Mouse (Mus musculus) cerebellum, adult 2 months (tissue): ENCODE results near the gene Mocs2. TPM values are rescaled to one million over a fixed set of nuclear protein-coding genes. Genes with fewer than 3 reads are reported as not detected.

ENCODE experiments used
- DNase-seq, 2 experiments: peaks; one replicate each; pipeline ENCODE4 v3.0.0; 2021
- H3K27ac ChIP-seq: fragments of 200-500 bp; 2 replicates; pipeline ENCODE4 v1.5.1; 2012; ENCODE audit warnings: low read length, control low read depth, inconsistent platforms; ENCODE audit not compliant: insufficient read depth
- H3K27me3 ChIP-seq: fragments of 200-500 bp; 2 replicates; pipeline ENCODE4 v1.6.1; 2012; ENCODE audit warnings: inconsistent platforms, mild to moderate bottlenecking, low read length, moderate library complexity; ENCODE audit not compliant: control insufficient read depth, insufficient read depth
- H3K4me1 ChIP-seq: fragments of 200-500 bp; 2 replicates; pipeline ENCODE4 v1.6.1; 2011; ENCODE audit warnings: low read length; ENCODE audit not compliant: control insufficient read depth, insufficient read depth
- H3K4me3 ChIP-seq: fragments of 200-500 bp; replicated peaks from 2 replicates; pipeline ENCODE3; 2011; ENCODE audit warnings: mild to moderate bottlenecking, low read depth, low read length, control low read depth; ENCODE audit not compliant: insufficient read depth
- CTCF ChIP-seq: fragments of 200-500 bp; IDR thresholded peaks from 2 replicates; pipeline ENCODE4 v1.5.1; 2011; ENCODE audit warnings: low read depth, mild to moderate bottlenecking, control low read depth, low read length, moderate library complexity, borderline replicate concordance; ENCODE audit not compliant: insufficient read depth
- POLR2A ChIP-seq: fragments of 200-500 bp; IDR thresholded peaks from 2 replicates; pipeline ENCODE4 v1.6.1; 2011; ENCODE audit warnings: low read length, control low read depth, borderline replicate concordance; ENCODE audit not compliant: insufficient read depth
- WGBS: fragments of 180-500 bp; shearing (Covaris S2); methylation state at CpG from one replicate; pipeline ENCODE4 v1.1.7; 2018; 5-methylcytosine and 5-hydroxymethylcytosine counted together
- polyA plus RNA-seq: library from polyadenylated mRNA; depleted of rRNA; stranded (reverse); fragments of >200 nt; gene quantifications from 2 replicates; pipeline ENCODE4 v1.2.3, GENCODE M21; 2012; rRNA removed

The Mocs2 gene
- polyA plus RNA-seq, result 84.4 and 91.4 TPM in 2 replicates

- TF ChIP-seq POLR2A (peak; percentile 64; the same call in 1 of the 2 replicates), CTCF (no peak)
- WGBS, result under 1% methylated on average over 39 of the region's 39 CpGs
These were observed at the start of gene Mocs2 for GRCm38 (mm10) chr13:114817751-114818360. TSS of gene Mocs2 (plus strand) at chr13:114818236.

GRCm38 (mm10) chr13:114791511-114791910, 26.5 kb upstream of the Mocs2 start:
- WGBS, result 75% methylated on average over 1 of the region's 1 CpGs
- Histone ChIP-seq H3K4me3 (no peak overlapping the region), H3K27me3 (no peaks in the 10 kb centered on the region), H3K27ac (no peak overlapping the region), H3K4me1 (no peaks in the 10 kb centered on the region)
- DNase-seq, result no peak
- no peak for TF ChIP-seq POLR2A
- no peak for TF ChIP-seq CTCF

More at GRCm38 (mm10) chr13:114817751-114818360, at the start of gene Mocs2:
- peak; percentile 90 to 91 for DNase-seq
- no peaks in the 10 kb centered on the region for H3K27me3 ChIP-seq
- peak within 1 kb of the TSS; percentile 85 for H3K4me3 ChIP-seq
- peaks cover 7% of the 10 kb centered on the region; the same call in 1 of the 2 replicates for H3K4me1 ChIP-seq
- H3K27ac ChIP-seq, result no peak within 1 kb of the TSS

- no peak overlapping the region for H3K27ac ChIP-seq
- H3K27me3 ChIP-seq, result no peaks in the 10 kb centered on the region
- no peak overlapping the region for H3K4me3 ChIP-seq
- no peak for TF ChIP-seq CTCF
- TF ChIP-seq POLR2A, result no peak
- peak; percentile 38 for DNase-seq
- H3K4me1 ChIP-seq, result no peaks in the 10 kb centered on the region
- WGBS, result 36% methylated on average over 6 of the region's 6 CpGs
These were observed 24.6 kb upstream of the Mocs2 start for GRCm38 (mm10) chr13:114793250-114794030.

GRCm38 (mm10) chr13:114801857-114802256, 16.2 kb upstream of the Mocs2 start:
- no peak for TF ChIP-seq POLR2A
- TF ChIP-seq CTCF, result no peak
- H3K4me1 ChIP-seq, result no peaks in the 10 kb centered on the region
- H3K4me3 ChIP-seq, result no peak overlapping the region
- 83% methylated on average over 3 of the region's 3 CpGs for whole genome bisulfite sequencing
- no peak overlapping the region for H3K27ac ChIP-seq
- DNase-seq, result no peak
- H3K27me3 ChIP-seq, result no peaks in the 10 kb centered on the region

DNA sequence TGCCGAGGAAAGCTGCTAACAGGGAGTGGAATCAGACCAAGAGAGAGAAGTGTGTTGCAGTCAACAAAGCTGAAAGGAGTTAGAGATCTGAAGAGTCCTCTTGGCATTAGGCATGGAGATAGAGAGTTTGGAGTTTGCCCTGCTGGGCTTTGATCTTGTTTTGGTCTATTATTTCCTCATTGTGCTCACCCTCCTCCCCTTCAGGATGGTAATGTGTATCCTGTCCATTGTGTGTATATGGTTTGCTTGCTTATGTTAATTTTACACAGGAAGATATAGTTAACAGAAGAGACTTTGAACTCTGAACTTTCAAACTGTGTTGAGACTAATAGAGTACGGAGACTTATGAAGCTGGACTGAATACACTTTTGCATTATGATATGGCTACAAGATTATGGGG, 15.1 kb upstream of the Mocs2 start:
- TF ChIP-seq CTCF, result no peak
- TF ChIP-seq POLR2A, result no peak
- Histone ChIP-seq H3K4me1 (no peaks in the 10 kb centered on the region), H3K27me3 (no peaks in the 10 kb centered on the region), H3K4me3 (no peak overlapping the region), H3K27ac (no peak overlapping the region)
- DNase-seq, result no peak
- 68% methylated on average over 2 of the region's 2 CpGs for WGBS

- 82% methylated on average over 5 of the region's 5 CpGs for WGBS
These were observed 8.3 kb upstream of the Mocs2 start for GRCm38 (mm10) chr13:114809624-114810210.

GRCm38 (mm10) chr13:114818513-114818912, 477 bp downstream of the Mocs2 start:
- Histone ChIP-seq H3K27ac (no peak overlapping the region), H3K27me3 (no peaks in the 10 kb centered on the region), H3K4me3 (peak overlapping the region; percentile 85), H3K4me1 (peaks cover 8% of the 10 kb centered on the region)
- 13% methylated on average over 9 of the region's 9 CpGs for WGBS
- no peak for TF ChIP-seq CTCF
- TF ChIP-seq POLR2A, result no peak
- DNase-seq, result no peak

More at GRCm38 (mm10) chr13:114809624-114810210, 8.3 kb upstream of the Mocs2 start:
- H3K27ac ChIP-seq, result no peak overlapping the region
- TF ChIP-seq POLR2A, result no peak
- TF ChIP-seq CTCF, result no peak
- no peak for DNase-seq
- H3K4me3 ChIP-seq, result no peak overlapping the region
- no peaks in the 10 kb centered on the region for H3K4me1 ChIP-seq
- H3K27me3 ChIP-seq, result no peaks in the 10 kb centered on the region
